19 mouse cellular contexts compared by ENCODE assay signal in the genomic region with DNA sequence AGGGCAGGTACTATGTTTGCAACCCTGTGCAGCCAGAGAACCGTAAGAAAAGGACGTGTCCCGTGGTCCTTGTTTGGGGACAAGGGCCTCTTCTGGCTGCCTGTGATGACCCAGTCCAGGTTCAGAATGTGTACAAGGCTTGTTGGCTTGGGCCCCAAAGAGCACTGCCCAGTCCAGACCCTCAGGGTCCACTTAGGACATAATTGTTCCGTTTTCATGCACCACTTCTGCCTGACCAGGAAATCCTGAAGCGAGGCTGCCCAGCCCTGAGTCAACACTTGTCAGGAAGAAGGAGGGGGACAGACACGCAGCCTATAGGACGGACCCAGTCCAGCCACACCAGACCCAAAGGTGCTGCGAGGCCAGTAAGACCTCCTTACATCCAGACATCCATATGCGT. TPM values are rescaled to one million over a fixed set of nuclear protein-coding genes. Genes with fewer than 3 reads are reported as not detected.
DNase-seq lines count a peak whose midpoint lies in the region; ATAC-seq and TF ChIP-seq lines count a peak whose summit lies in the region.
"Had no signal": no experiment of that assay in that cellular context is flagged by ENCODE, and none has a peak within 500 bp of the region (broad histone marks: within the 10 kb centered on the region; RNA-seq: fewer than 3 reads in every experiment).

No protein-coding gene starts in this region.

- no peak for TF ChIP-seq CTCF in kidney, adult 2 months (conservative IDR thresholded peaks at IDR 0.05; ENCODE audit: insufficient read depth, insufficient read length, low read depth, low read length)
- no peak for TF ChIP-seq CTCF in liver, postnatal 0 days (IDR thresholded peaks at IDR 0.05; ENCODE audit: low read depth)

- H3K4me2 ChIP-seq in liver, postnatal 0 days (ENCODE audit: low read depth, low read length), result no peak overlapping the region
- H3K4me2 ChIP-seq: heart, embryonic 13.5 days; hindbrain, embryonic 12.5 days; limb, embryonic 13.5 days; midbrain, embryonic 11.5 days had no signal

- H3K4me1 ChIP-seq in kidney, adult 2 months (ENCODE audit: control insufficient read depth, insufficient read depth, low read length), result peaks cover 49% of the 10 kb centered on the region
- H3K4me1 ChIP-seq in liver, postnatal 0 days (ENCODE audit: insufficient read depth), result peaks cover 54% of the 10 kb centered on the region

- no peaks in the 10 kb centered on the region for H3K27me3 ChIP-seq in kidney, adult 2 months (replicated peaks; ENCODE audit: control insufficient read depth, insufficient read depth, low read length)
- H3K27me3 ChIP-seq in liver, postnatal 0 days (ENCODE audit: insufficient read depth, low read length), result no peaks in the 10 kb centered on the region
- H3K27me3 ChIP-seq: heart, embryonic 13.5 days; hindbrain, embryonic 12.5 days; limb, embryonic 13.5 days had no signal

- no peak overlapping the region for H3K4me3 ChIP-seq in kidney, adult 2 months (ENCODE audit: insufficient read depth, low read depth, low read length)
- H3K4me3 ChIP-seq in liver, postnatal 0 days (ENCODE audit: low read depth, low read length), result no peak overlapping the region
- H3K4me3 ChIP-seq: erythroblast, embryonic 14.5 days; heart, embryonic 13.5 days; hindbrain, embryonic 12.5 days; limb, embryonic 13.5 days; myocyte had no signal

- no peak for TF ChIP-seq EP300 in liver, postnatal 0 days (IDR thresholded peaks at IDR 0.05; ENCODE audit: low read depth)

- no peak overlapping the region for H3K9ac ChIP-seq in liver, postnatal 0 days (replicated peaks)
- H3K9ac ChIP-seq: heart, embryonic 13.5 days; hindbrain, embryonic 12.5 days; limb, embryonic 13.5 days had no signal

- 52% methylated on average over 9 of the region's 9 CpGs for WGBS in kidney, adult 2 months
- 39% methylated on average over 9 of the region's 9 CpGs for WGBS in liver, postnatal 0 days (ENCODE audit: insufficient replicate concordance)

- H3K27ac ChIP-seq in kidney, adult 2 months (ENCODE audit: insufficient read depth, low read depth, low read length), result peak overlapping the region; percentile 89
- peak overlapping the region; percentile 67 for H3K27ac ChIP-seq in liver, postnatal 0 days (ENCODE audit: low read depth)
- H3K27ac ChIP-seq: heart, embryonic 13.5 days; hindbrain, embryonic 12.5 days; limb, embryonic 13.5 days had no signal

- TF ChIP-seq POLR2A in kidney, adult 2 months (IDR thresholded peaks at IDR 0.05; ENCODE audit: low read depth, low read length), result no peak

- H3K9me3 ChIP-seq in liver, postnatal 0 days (ENCODE audit: low read length), result no peaks in the 10 kb centered on the region
- H3K9me3 ChIP-seq: heart, embryonic 13.5 days; hindbrain, embryonic 12.5 days; limb, embryonic 13.5 days had no signal

- no peak for ATAC-seq in liver, postnatal 0 days

- DNase-seq in kidney, adult 2 months, result peak; percentile 38
- no peak for DNase-seq in kidney, postnatal 25 days
- peak; percentile 60 for DNase-seq in 416B (ENCODE audit: low read depth)
- no peak for DNase-seq in liver, postnatal 0 days
- peak; percentile 70 to 88 for DNase-seq in lung, postnatal 4 days
- no peak for DNase-seq in layer of hippocampus, postnatal 25 days (ENCODE audit: extremely low spot score in 1 of 2, low spot score in 1 of 2)
- no peak for DNase-seq in thymus, postnatal 4 days
- DNase-seq: adrenal gland, postnatal 10 days; cerebellum, postnatal 14 days; gastrocnemius, postnatal 14 days; thymus, postnatal 36 days had no signal

- no peaks in the 10 kb centered on the region for H3K36me3 ChIP-seq in kidney, adult 2 months (ENCODE audit: control insufficient read depth, insufficient read depth, low read length)
- H3K36me3 ChIP-seq in liver, postnatal 0 days (replicated peaks; ENCODE audit: insufficient read depth, low read length), result no peaks in the 10 kb centered on the region
- H3K36me3 ChIP-seq: heart, embryonic 13.5 days; hindbrain, embryonic 12.5 days; limb, embryonic 13.5 days had no signal

RNA-seq across cellular contexts. Expression of a gene that starts 26.0 kb away (rescaled TPM):
- polyA plus RNA-seq in kidney, adult 2 months (2012; rRNA removed), result 41.6 and 55.2 TPM in 2 replicates
- polyA plus RNA-seq in liver, postnatal 0 days (2015; fragmentation: Nextera tagmentation; extraction: Ambion mirVana), result 20.2 and 34.0 TPM in 2 replicates
- total RNA-seq in layer of hippocampus, postnatal 25 days (2021), result 10 to 100 TPM; 14.2 to 20.7 TPM

RNA-seq across cellular contexts. Expression of a gene that starts 41.1 kb away (rescaled TPM):
- polyA plus RNA-seq in kidney, adult 2 months (2012; rRNA removed), result 2.5 and 7.0 TPM in 2 replicates
- 0.12 TPM in 2 replicates for polyA plus RNA-seq in liver, postnatal 0 days (2015; fragmentation: Nextera tagmentation; extraction: Ambion mirVana)
- 10 to 100 TPM; 49.4 to 52.3 TPM for total RNA-seq in layer of hippocampus, postnatal 25 days (2021)
- total RNA-seq: ES-E14 had no signal
- polyA plus RNA-seq: C2C12; erythroblast, embryonic 14.5 days; myocyte had no signal

Comparison
In these comparisons a context has a peak if more than half of its experiments do, and no peak if none do; other contexts are left out.
1. DNase-seq: peak in kidney, adult 2 months (single experiment), 416B (single experiment) and lung, postnatal 4 days (2 of 2); none in kidney, postnatal 25 days (0 of 2), liver, postnatal 0 days (single experiment), layer of hippocampus, postnatal 25 days (0 of 2) and thymus, postnatal 4 days (single experiment).